Mouse (Mus musculus) midbrain, embryonic 11.5 days (tissue): ENCODE measurements around the gene Taar6. TPM values are rescaled to one million over a fixed set of nuclear protein-coding genes. Genes with fewer than 3 reads are reported as not detected.

Experiments used
- ATAC-seq: fragments of 200-750 bp; cut with Nextera tagmentation; 2 replicates; pipeline ENCODE4 v1.8.0; 2017; ENCODE audit warnings: moderate TSS enrichment, moderate library complexity; ENCODE audit not compliant: low FRiP score
- DNase-seq: peaks from one replicate; pipeline ENCODE4 v3.0.0; 2015; ENCODE audit warnings: low spot score; ENCODE audit errors: missing footprints
- H3K27ac ChIP-seq: fragments of 300-500 bp; sonication (generic); 2 replicates; pipeline ENCODE4 v1.5.1; 2014; ENCODE audit warnings: low read depth, low read length
- H3K27me3 ChIP-seq: fragments of 300-500 bp; sonication (generic); 2 replicates; pipeline ENCODE4 v1.6.1; 2014; ENCODE audit warnings: mild to moderate bottlenecking, low read length, moderate library complexity, mixed read lengths; ENCODE audit not compliant: control insufficient read depth, insufficient read depth
- H3K36me3 ChIP-seq: fragments of 300-500 bp; sonication (generic); 2 replicates; pipeline ENCODE4 v1.6.1; 2014; ENCODE audit warnings: mild to moderate bottlenecking, low read length, moderate library complexity, mixed read lengths; ENCODE audit not compliant: control insufficient read depth, insufficient read depth
- H3K4me1 ChIP-seq: fragments of 300-500 bp; sonication (generic); 2 replicates; pipeline ENCODE4 v1.6.1; 2014; ENCODE audit warnings: low read length; ENCODE audit not compliant: control insufficient read depth, insufficient read depth
- H3K4me2 ChIP-seq: fragments of 300-500 bp; sonication (generic); 2 replicates; pipeline ENCODE4 v1.6.1; 2014; ENCODE audit warnings: mild to moderate bottlenecking, moderate library complexity
- H3K4me3 ChIP-seq: fragments of 300-500 bp; sonication (generic); 2 replicates; pipeline ENCODE4 v1.5.1; 2014; ENCODE audit warnings: low read depth, low read length
- H3K9ac ChIP-seq: fragments of 300-500 bp; sonication (generic); 2 replicates; pipeline ENCODE4 v1.6.1; 2014; ENCODE audit warnings: low read length
- H3K9me3 ChIP-seq: fragments of 300-500 bp; sonication (generic); 2 replicates; pipeline ENCODE4 v1.6.1; 2016; ENCODE audit warnings: low read length; ENCODE audit not compliant: control insufficient read depth
- WGBS: fragments of 180-500 bp; shearing (Covaris S2); extraction: QIAGEN DNeasy Blood & Tissue Kit; methylation state at CpG from one replicate; pipeline ENCODE4 v1.1.7; 2014; 5-methylcytosine and 5-hydroxymethylcytosine counted together
- polyA plus RNA-seq: library from polyadenylated mRNA; unstranded; fragments of >200 nt; fragmentation: Nextera tagmentation; extraction: Ambion mirVana; gene quantifications from 2 replicates; pipeline ENCODE4 v1.2.1, GENCODE M21; 2014

Taar6 gene
- polyA plus RNA-seq, 1 experiment from 2014 or later: not detected

GRCm38 (mm10) chr10:23949508-23950005, 35.9 kb downstream of the Taar6 start, which contains the start of gene Taar3:
Gene Taar3, plus strand, starts transcription at chr10:23949558.
- H3K4me3 ChIP-seq: no peak within 1 kb of the TSS
- H3K4me2 ChIP-seq: no peak within 1 kb of the TSS
- no peak for ATAC-seq
- H3K36me3 ChIP-seq: no peaks in the 10 kb centered on the region
- no peaks in the 10 kb centered on the region for H3K9me3 ChIP-seq
- H3K27me3 ChIP-seq: no peaks in the 10 kb centered on the region
- no peak within 1 kb of the TSS for H3K27ac ChIP-seq
- H3K9ac ChIP-seq: no peak within 1 kb of the TSS
- WGBS: 91% methylated on average over 16 of the region's 16 CpGs
- H3K4me1 ChIP-seq: no peaks in the 10 kb centered on the region
- no peak for DNase-seq

GRCm38 (mm10) chr10:23948026-23948425, 37.4 kb downstream of the Taar6 start:
- no peaks in the 10 kb centered on the region for H3K36me3 ChIP-seq
- no peaks in the 10 kb centered on the region for H3K9me3 ChIP-seq
- H3K27me3 ChIP-seq: no peaks in the 10 kb centered on the region
- no peak overlapping the region for H3K9ac ChIP-seq
- WGBS: 78% methylated on average over 7 of the region's 7 CpGs
- DNase-seq (peak; percentile 21), ATAC-seq (no peak)
- H3K4me2 ChIP-seq: no peak overlapping the region
- no peaks in the 10 kb centered on the region for H3K4me1 ChIP-seq
- no peak overlapping the region for H3K4me3 ChIP-seq
- H3K27ac ChIP-seq: no peak overlapping the region

- Histone ChIP-seq H3K4me3 (no peak overlapping the region), H3K9ac (no peak overlapping the region), H3K4me2 (no peak overlapping the region), H3K9me3 (no peaks in the 10 kb centered on the region), H3K4me1 (no peaks in the 10 kb centered on the region), H3K27me3 (no peaks in the 10 kb centered on the region), H3K36me3 (no peaks in the 10 kb centered on the region), H3K27ac (no peak overlapping the region)
- 79% methylated on average over 5 of the region's 5 CpGs for WGBS
- DNase-seq (no peak), ATAC-seq (no peak)
Observed at GRCm38 (mm10) chr10:23942465-23942864, 43.0 kb downstream of the Taar6 start.

- WGBS: 58% methylated on average over 6 of the region's 6 CpGs
- Histone ChIP-seq H3K27me3 (no peaks in the 10 kb centered on the region), H3K4me2 (no peak within 1 kb of the TSS), H3K4me3 (no peak within 1 kb of the TSS), H3K4me1 (no peaks in the 10 kb centered on the region), H3K9ac (no peak within 1 kb of the TSS), H3K27ac (no peak within 1 kb of the TSS), H3K36me3 (no peaks in the 10 kb centered on the region), H3K9me3 (no peaks in the 10 kb centered on the region)
- ATAC-seq: no peak
- no peak for DNase-seq
Observed at GRCm38 (mm10) chr10:23938312-23938711, 47.1 kb downstream of the Taar6 start, which contains the start of gene Taar2. Gene Taar2, plus strand, starts transcription at chr10:23938572.

GRCm38 (mm10) chr10:23937613-23938012, 47.8 kb downstream of the Taar6 start:
- H3K4me2 ChIP-seq: no peak overlapping the region
- no peak for DNase-seq
- H3K27ac ChIP-seq: no peak overlapping the region
- no peak for ATAC-seq
- H3K4me1 ChIP-seq: no peaks in the 10 kb centered on the region
- no peak overlapping the region for H3K4me3 ChIP-seq
- 58% methylated on average over 4 of the region's 4 CpGs for whole genome bisulfite sequencing
- H3K9ac ChIP-seq: no peak overlapping the region
- H3K9me3 ChIP-seq: no peaks in the 10 kb centered on the region
- H3K27me3 ChIP-seq: no peaks in the 10 kb centered on the region
- no peaks in the 10 kb centered on the region for H3K36me3 ChIP-seq

Other genes with a start within 250 kb of the Taar6 start
- 118 and 132 TPM in 2 replicates for gene Rps12, start 198.4 kb downstream of the Taar6 start, polyA plus RNA-seq
- gene Slc18b1, start 188.7 kb downstream of the Taar6 start, polyA plus RNA-seq: 14.5 and 16.6 TPM in 2 replicates
- gene Vnn3, start 134.2 kb downstream of the Taar6 start, polyA plus RNA-seq: not detected in 2 replicates
- 2.6 and 2.9 TPM in 2 replicates for gene Vnn1, start 91.0 kb downstream of the Taar6 start, polyA plus RNA-seq
- not detected in 2 replicates for gene Taar1, start 65.3 kb downstream of the Taar6 start, polyA plus RNA-seq
- gene Taar2, start 47.1 kb downstream of the Taar6 start, polyA plus RNA-seq: not detected in 2 replicates
- not detected in 2 replicates for gene Taar3, start 36.1 kb downstream of the Taar6 start, polyA plus RNA-seq
- not detected in 2 replicates for gene Taar4, start 25.2 kb downstream of the Taar6 start, polyA plus RNA-seq
- not detected in 2 replicates for gene Taar5, start 14.9 kb downstream of the Taar6 start, polyA plus RNA-seq
- not detected in 2 replicates for gene Taar7a, start 7.8 kb upstream of the Taar6 start, polyA plus RNA-seq
- not detected in 2 replicates for gene Taar7b, start 14.3 kb upstream of the Taar6 start, polyA plus RNA-seq
- not detected in 2 replicates for gene Taar7d, start 41.6 kb upstream of the Taar6 start, polyA plus RNA-seq
- gene Taar7e, start 52.0 kb upstream of the Taar6 start, polyA plus RNA-seq: not detected in 2 replicates
- not detected in 2 replicates for gene Taar7f, start 63.9 kb upstream of the Taar6 start, polyA plus RNA-seq
- gene Taar8a, start 90.9 kb upstream of the Taar6 start, polyA plus RNA-seq: not detected in 2 replicates
- gene Taar8b, start 106.6 kb upstream of the Taar6 start, polyA plus RNA-seq: not detected in 2 replicates
- gene Taar8c, start 116.3 kb upstream of the Taar6 start, polyA plus RNA-seq: not detected in 2 replicates
- not detected in 2 replicates for gene Taar9, start 123.9 kb upstream of the Taar6 start, polyA plus RNA-seq
- 98.6 and 99.6 TPM in 2 replicates for gene Stx7, start 163.7 kb upstream of the Taar6 start, polyA plus RNA-seq
- gene Moxd1, start 237.9 kb upstream of the Taar6 start, polyA plus RNA-seq: 1.8 and 3.9 TPM in 2 replicates